Mouse (Mus musculus) kidney, adult 2 months (tissue): Measurements from ENCODE around the gene Egln1.

Experiments used
- CTCF ChIP-seq: fragments of 200-500 bp; conservative IDR thresholded peaks from 2 replicates; pipeline ENCODE4 v1.5.1; 2011; ENCODE audit warnings: low read depth, mild to moderate bottlenecking, control low read depth, low read length, moderate library complexity, mixed read lengths; ENCODE audit not compliant: insufficient read depth, insufficient read length
- POLR2A ChIP-seq: fragments of 200-500 bp; IDR thresholded peaks from one replicate; pipeline ENCODE4 v1.6.1; 2011; ENCODE audit warnings: low read depth, low read length, control low read depth

- TF ChIP-seq CTCF (no peak), POLR2A (no peak)
These were observed 14.1 kb upstream of the Egln1 start for GRCm38 (mm10) chr8:124963246-124963645.
